In genomic region chr1:176698647-176699046, GRCm38 (mm10) we compare ENCODE assay signal across 15 mouse cellular contexts.
DNase-seq lines count a peak whose midpoint lies in the region; ATAC-seq and TF ChIP-seq lines count a peak whose summit lies in the region.
"Had no signal": no experiment of that assay in that cellular context is flagged by ENCODE, and none has a peak within 500 bp of the region (broad histone marks: within the 10 kb centered on the region; RNA-seq: fewer than 3 reads in every experiment).

No protein-coding gene starts in this region.

- WGBS in stomach, postnatal 0 days = 70% methylated on average over 3 of the region's 3 CpGs

- no peak for TF ChIP-seq EP300 in stomach, postnatal 0 days (optimal IDR thresholded peaks at IDR 0.05)

- H3K9me3 ChIP-seq in stomach, postnatal 0 days (ENCODE audit: control insufficient read depth, low read length) = no peaks in the 10 kb centered on the region
- H3K9me3 ChIP-seq: embryonic facial prominence, embryonic 13.5 days; heart, embryonic 12.5 days had no signal

- no peak overlapping the region for H3K27ac ChIP-seq in layer of hippocampus, adult 2 months
- H3K27ac ChIP-seq in stomach, postnatal 0 days (replicated peaks) = no peak overlapping the region
- H3K27ac ChIP-seq: embryonic facial prominence, embryonic 13.5 days had no signal

- DNase-seq in frontal cortex, postnatal 14 days (ENCODE audit: low spot score in 2 of 2) = no peak
- DNase-seq in layer of hippocampus, adult 2 months (ENCODE audit: low spot score in 2 of 2) = peak in 1 of 2 experiments; percentile 26
- DNase-seq in layer of hippocampus, postnatal 25 days (ENCODE audit: extremely low spot score in 1 of 2, low spot score in 1 of 2) = no peak
- peak; percentile 3 to 9 for DNase-seq in right cerebral cortex, adult 2 months (ENCODE audit: low spot score in 2 of 2)
- no peak for DNase-seq in right cerebral cortex, postnatal 25 days
- no peak for DNase-seq in stomach, postnatal 0 days (ENCODE audit: low spot score)
- DNase-seq in kidney, postnatal 4 days = no peak
- DNase-seq: adrenal gland, adult 8-10 months; lung, adult 2 months; thymus, adult 18-20 months had no signal

- peak; percentile 81 for TF ChIP-seq CTCF in layer of hippocampus, adult 2 months (conservative IDR thresholded peaks at IDR 0.05)
- TF ChIP-seq CTCF in stomach, postnatal 0 days (IDR thresholded peaks at IDR 0.05; ENCODE audit: low read depth) = peak; percentile 48

- no peak overlapping the region for H3K4me2 ChIP-seq in stomach, postnatal 0 days (replicated peaks; ENCODE audit: low read depth)
- H3K4me2 ChIP-seq: embryonic facial prominence, embryonic 13.5 days; heart, embryonic 12.5 days had no signal

- no peaks in the 10 kb centered on the region for H3K36me3 ChIP-seq in stomach, postnatal 0 days (ENCODE audit: control insufficient read depth, insufficient read depth, low read length)
- H3K36me3 ChIP-seq: embryonic facial prominence, embryonic 13.5 days; heart, embryonic 12.5 days had no signal

- H3K4me1 ChIP-seq in stomach, postnatal 0 days (replicated peaks; ENCODE audit: control insufficient read depth, insufficient read depth) = no peaks in the 10 kb centered on the region
- H3K4me1 ChIP-seq: embryonic facial prominence, embryonic 13.5 days; heart, embryonic 12.5 days had no signal

- no peaks in the 10 kb centered on the region for H3K27me3 ChIP-seq in stomach, postnatal 0 days (ENCODE audit: control insufficient read depth, insufficient read depth, low read length)
- H3K27me3 ChIP-seq: embryonic facial prominence, embryonic 13.5 days; heart, embryonic 12.5 days had no signal

- peak; percentile 98 for ATAC-seq in frontal cortex, adult (ENCODE audit: low TSS enrichment)
- no peak for ATAC-seq in stomach, postnatal 0 days (ENCODE audit: low FRiP score, low TSS enrichment)
- ATAC-seq: CD4-positive, CD25-positive, alpha-beta regulatory T cell, adult 4 months; inflammation-experienced regulatory T-cells, adult 6 months had no signal

- no peak overlapping the region for H3K4me3 ChIP-seq in layer of hippocampus, adult 2 months
- H3K4me3 ChIP-seq in stomach, postnatal 0 days (ENCODE audit: low read depth, low read length) = no peak overlapping the region
- H3K4me3 ChIP-seq: embryonic facial prominence, embryonic 13.5 days; heart, embryonic 12.5 days had no signal

- H3K9ac ChIP-seq in stomach, postnatal 0 days (ENCODE audit: low read length) = no peak overlapping the region
- H3K9ac ChIP-seq: embryonic facial prominence, embryonic 13.5 days; heart, embryonic 12.5 days had no signal

Comparison
In these comparisons a context has a peak if more than half of its experiments do, and no peak if none do; other contexts are left out.
1. DNase-seq: peak in right cerebral cortex, adult 2 months (2 of 2); none in frontal cortex, postnatal 14 days (0 of 2), layer of hippocampus, postnatal 25 days (0 of 2), right cerebral cortex, postnatal 25 days (single experiment), stomach, postnatal 0 days (single experiment) and kidney, postnatal 4 days (0 of 2).